Mouse (Mus musculus) c-Kit-positive CD71-positive TER-119-negative erythroid progenitor cells, embryonic 14.5 days (primary cell): Measurements from ENCODE around the gene Gm26938.
A peak's percentile ranks its signal among the peaks of the same experiment; 100 is the strongest.

Experiments
- DNase-seq: peaks from one replicate; pipeline ENCODE4 v3.0.0-alpha.2; 2013; ENCODE audit warnings: low read depth

The Gm26938 gene

GRCm38 (mm10) chr5:139826357-139827055 lies at the start of gene Gm26938, which contains the start of gene Psmg3:
Gene Gm26938, minus strand, starts transcription at chr5:139826407.
Gene Psmg3, minus strand, starts transcription at chr5:139826885.
- DNase-seq: peak; percentile 83

DNA sequence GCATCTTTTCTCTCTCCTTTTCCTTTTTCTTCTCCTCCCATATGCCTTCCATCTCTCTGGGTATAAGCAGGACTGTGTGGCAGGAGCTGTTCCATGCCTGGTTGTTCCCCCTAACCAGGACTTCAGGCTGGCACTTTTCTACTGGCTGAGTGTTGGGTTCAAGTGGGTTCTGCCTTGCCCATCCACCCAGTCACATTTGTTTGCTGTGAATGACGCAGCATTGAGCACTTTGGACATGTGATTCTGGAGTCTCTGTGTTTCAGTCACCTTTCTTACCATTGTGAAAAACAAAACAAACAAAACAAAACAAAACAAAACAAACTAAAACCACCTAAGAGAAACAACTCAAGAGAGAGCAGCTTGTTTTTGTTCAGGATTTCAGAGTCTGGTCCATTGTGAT lies 45.3 kb upstream of the Gm26938 start:
- DNase-seq: no peak

- DNase-seq: no peak
Observed at GRCm38 (mm10) chr5:139870886-139871285, 44.7 kb upstream of the Gm26938 start.

DNA sequence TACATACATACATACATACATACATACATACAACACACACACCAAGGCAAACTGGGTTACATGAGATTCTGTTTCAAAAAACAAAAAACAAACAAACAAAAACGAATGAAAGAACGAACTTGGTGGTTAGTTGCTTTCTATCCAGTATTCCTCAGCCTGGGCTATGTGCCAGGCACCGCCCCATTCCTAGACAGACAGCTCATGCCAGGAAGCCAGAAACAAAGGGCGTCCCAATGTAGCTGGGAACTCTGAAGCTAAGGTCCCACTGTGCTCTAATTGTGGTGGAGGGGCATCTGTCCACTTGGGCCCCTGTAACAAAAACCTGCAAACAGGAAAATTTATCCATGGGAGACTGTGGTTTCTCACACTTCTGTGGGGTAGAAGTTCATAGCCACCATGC lies 36.6 kb upstream of the Gm26938 start:
- DNase-seq: no peak

DNA sequence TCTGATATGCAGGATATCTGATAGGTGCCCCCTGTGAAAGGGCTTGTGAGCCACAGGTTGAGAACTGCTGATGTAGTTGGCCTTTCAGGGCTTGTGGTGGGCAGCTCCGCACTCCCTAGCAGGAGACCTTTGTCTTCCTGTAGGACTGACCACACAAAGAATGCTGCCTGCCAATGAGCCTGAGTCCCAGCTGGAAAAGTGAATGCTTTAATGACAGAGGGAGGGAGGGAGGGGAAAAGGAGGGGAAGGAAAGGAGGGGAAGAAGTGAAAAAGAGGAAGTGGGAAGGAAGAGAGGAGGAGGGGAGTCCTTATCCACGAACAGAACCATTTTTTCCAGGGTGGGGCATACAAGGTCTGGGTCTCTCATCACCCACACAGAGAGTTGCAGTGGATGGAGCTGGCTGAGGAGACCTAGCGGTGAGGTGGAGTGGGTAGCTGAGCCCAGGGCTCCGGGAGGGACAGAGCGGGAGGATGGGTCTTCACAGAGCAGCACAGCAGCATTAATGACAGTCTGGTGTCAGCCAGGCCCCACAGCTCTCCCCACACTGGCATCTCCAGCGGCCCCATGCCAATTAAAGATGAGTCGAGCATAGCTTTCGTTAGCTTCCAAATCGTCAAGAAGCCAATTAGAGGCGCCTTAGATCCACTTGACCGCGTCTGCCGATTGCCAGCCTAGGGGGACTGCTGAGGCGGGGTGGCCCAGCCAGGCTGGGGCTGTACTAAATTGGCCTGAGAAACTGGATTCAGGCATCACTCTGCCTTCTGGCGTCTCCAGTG lies 34.3 kb upstream of the Gm26938 start:
- DNase-seq: no peak

DNA sequence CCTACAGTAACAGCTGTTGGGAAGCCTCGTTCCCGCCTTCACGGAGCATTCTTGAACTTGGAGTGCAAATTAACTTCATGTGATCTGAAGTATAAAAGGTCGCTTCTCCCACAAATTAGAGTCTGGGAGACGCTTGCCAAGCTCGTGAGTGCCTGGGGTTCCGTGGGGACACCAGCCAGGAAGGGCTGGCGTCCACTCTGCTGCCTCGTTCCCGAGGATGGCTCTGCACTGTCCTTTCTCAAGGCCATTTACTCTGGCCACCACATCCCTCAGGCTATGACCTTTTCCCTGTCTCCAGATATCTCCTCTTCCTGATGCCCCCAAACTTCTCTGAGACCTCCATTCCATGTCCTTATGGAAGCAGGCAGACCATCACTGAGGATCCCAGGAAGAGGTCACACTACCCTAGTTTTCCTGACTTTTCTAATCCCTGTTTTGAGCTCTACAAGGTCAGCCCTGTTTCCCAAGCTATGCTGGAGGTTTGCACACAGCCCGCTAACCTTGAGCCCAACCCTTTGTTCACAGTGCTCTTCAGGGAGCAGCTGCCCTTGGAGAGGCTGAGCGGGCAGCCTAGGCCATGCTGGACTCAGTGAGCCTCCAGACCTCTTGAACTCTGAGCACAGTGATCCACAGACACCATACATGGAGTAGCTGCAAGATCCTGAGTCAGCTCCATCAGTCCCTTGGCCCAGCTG lies 23.6 kb upstream of the Gm26938 start:
- no peak for DNase-seq

DNA sequence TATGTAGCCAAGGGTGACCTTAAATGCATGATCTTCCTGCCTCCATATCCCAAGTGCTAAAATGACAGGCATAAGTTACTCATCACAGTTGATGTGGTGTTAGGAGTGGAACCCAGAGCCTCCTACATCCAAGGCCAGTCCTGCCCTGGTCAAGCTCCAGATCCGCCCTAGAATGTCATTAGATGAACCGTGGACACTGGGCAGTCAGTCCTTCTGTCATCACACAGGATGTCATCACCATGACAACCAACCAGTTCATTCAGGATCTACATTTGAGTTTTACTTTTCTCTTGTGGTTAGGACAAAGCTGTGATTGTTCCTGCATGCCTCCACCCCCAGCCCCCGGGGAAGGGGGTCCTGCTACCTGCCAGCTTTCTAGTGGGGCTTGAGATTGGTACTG lies 12.9 kb upstream of the Gm26938 start:
- DNase-seq: no peak

GRCm38 (mm10) chr5:139838476-139838892 lies 12.3 kb upstream of the Gm26938 start:
- no peak for DNase-seq

- DNase-seq: no peak
Observed at GRCm38 (mm10) chr5:139835706-139836105, 9.5 kb upstream of the Gm26938 start.

- no peak for DNase-seq
Observed at GRCm38 (mm10) chr5:139832125-139832524, 5.9 kb upstream of the Gm26938 start.

GRCm38 (mm10) chr5:139830734-139831133 lies 4.5 kb upstream of the Gm26938 start:
- no peak for DNase-seq

DNA sequence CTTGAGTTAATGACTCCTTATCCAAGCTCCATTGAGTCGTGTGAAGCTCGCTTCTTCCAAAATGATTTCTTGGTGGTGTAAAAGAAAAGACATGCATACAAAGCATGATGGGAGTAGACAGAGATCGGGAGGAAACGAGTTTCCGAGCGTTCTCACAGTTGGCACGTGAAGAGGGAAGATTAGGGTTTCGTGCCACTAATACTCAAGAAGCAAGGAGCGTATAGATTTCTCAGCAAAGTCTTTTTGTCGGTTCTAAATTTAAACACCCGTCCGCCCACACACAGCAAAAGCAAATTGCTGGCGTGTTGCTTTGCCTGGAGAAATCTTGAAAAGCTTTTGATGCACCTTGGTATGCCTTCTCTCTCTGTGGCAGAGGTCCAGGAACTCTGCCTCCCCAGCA lies 3.2 kb upstream of the Gm26938 start:
- DNase-seq: no peak

- no peak for DNase-seq
Observed at GRCm38 (mm10) chr5:139827593-139827992, 1.4 kb upstream of the Gm26938 start.

DNA sequence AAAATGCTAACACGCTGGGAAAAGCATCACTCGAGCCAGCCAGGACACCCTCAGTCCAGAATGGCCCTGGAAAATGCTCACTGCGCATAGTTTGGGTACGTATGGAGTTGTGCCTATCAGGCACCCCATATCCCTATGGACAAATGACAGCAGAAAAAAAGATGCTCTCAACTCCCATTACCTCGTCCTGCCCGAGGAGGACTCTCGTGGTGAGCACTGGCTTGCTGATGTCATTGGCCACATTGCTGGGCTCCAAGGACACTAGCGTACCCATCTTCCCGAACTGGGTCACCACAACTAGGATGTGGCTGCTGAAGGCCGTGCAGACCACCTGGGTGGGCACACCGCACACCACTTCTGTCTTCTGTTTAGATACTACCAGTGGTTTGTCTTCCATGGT lies 260 bp downstream of the Gm26938 start:
- DNase-seq: no peak

GRCm38 (mm10) chr5:139824531-139824930 lies 1.7 kb downstream of the Gm26938 start:
- no peak for DNase-seq

GRCm38 (mm10) chr5:139821466-139822459 lies 4.4 kb downstream of the Gm26938 start:
- DNase-seq: no peak

GRCm38 (mm10) chr5:139819538-139820181 lies 6.5 kb downstream of the Gm26938 start, which contains the start of gene Tmem184a:
Gene Tmem184a, minus strand, starts transcription at chr5:139819917.
- no peak for DNase-seq

GRCm38 (mm10) chr5:139818801-139819200 lies 7.4 kb downstream of the Gm26938 start:
- peak; percentile 79 for DNase-seq

GRCm38 (mm10) chr5:139818056-139818455 lies 8.2 kb downstream of the Gm26938 start:
- DNase-seq: no peak

DNA sequence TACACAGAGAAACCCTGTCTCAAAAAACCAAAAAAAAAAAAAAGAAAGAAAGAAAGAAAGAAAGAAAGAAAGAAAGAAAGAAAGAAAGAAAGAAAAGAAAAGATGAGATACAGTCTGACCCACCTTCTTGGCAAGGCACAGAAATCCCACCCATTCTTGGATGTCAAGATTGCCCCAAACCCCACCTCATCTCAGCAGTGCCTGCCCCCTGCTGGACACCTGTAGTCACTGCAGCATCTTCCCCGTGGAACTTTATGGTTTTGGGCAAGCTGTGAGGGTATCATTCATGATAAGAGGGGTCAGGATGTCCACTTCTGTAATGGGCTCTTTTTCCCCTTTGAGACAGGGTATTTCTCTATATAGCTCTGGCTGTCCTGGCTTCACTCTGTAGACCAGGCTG lies 8.9 kb downstream of the Gm26938 start:
- DNase-seq: no peak

DNA sequence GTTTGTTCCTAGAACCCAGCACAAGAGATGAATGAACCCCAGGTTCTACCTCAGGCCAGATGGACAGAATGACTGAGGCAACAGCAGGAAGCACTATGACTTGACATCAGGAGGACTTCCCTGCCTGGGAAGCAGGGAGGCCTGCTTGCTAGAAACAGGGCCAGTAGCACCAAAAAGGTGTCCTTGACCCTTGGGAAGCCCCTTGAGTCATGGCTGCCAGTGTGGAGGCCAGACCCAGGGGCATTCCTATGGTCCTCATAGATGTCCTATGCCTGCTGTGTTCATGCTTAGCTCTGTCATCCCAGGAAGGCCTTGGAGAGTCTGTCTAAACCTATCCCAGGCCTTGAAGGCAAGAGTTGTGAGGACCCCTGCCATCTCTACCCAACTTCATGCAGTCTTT lies 9.8 kb downstream of the Gm26938 start:
- no peak for DNase-seq
